Mouse (Mus musculus): ENCODE measurements around the gene Gm48552. TPM values are rescaled to one million over a fixed set of nuclear protein-coding genes. Genes with fewer than 3 reads are reported as not detected.
A peak's percentile ranks its signal among the peaks of the same experiment; 100 is the strongest.

The Gm48552 gene
- polyA plus RNA-seq, 1 experiment from 2014 or later = 0.98 TPM

DNA sequence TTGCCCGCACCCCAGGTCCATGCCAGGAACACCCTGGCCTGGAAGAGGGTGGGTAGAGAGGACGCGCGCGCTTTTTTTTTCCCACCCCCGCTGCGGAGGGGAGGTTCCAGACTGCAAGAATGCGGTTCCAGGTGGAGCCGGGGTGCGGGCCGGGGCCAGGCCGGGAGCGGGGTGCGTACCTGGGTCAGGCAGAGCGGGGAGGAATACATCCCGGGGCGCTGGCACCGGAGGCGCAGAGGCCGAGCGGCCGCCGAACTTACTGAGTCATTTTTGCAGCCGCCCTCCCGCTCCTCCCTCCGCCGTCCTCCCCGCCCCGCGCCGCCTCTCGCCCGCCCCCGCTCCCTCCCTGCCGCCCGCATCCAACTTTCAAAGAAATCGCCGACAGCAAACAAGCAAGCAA, 38.1 kb downstream of the Gm48552 start:
- ATAC-seq = no peak
- peaks cover 98% of the 10 kb centered on the region for H3K27me3 ChIP-seq (replicated peaks)
- WGBS (ENCODE audit: insufficient replicate concordance) = 2% methylated on average over 38 of the region's 38 CpGs
- no peak overlapping the region for H3K27ac ChIP-seq
- no peaks in the 10 kb centered on the region for H3K36me3 ChIP-seq
- H3K4me3 ChIP-seq = peak overlapping the region; percentile 53
- H3K4me1 ChIP-seq = peaks cover 65% of the 10 kb centered on the region
- no peaks in the 10 kb centered on the region for H3K9me3 ChIP-seq (replicated peaks)
- H3K9ac ChIP-seq = peak overlapping the region; percentile 58
- H3K4me2 ChIP-seq = peak overlapping the region; percentile 64

- H3K36me3 ChIP-seq = no peaks in the 10 kb centered on the region
- H3K4me3 ChIP-seq = peak overlapping the region; percentile 53
- H3K9me3 ChIP-seq (replicated peaks) = no peaks in the 10 kb centered on the region
- no peak overlapping the region for H3K27ac ChIP-seq
- peaks cover 98% of the 10 kb centered on the region for H3K27me3 ChIP-seq (replicated peaks)
- ATAC-seq = no peak
- H3K4me1 ChIP-seq = peaks cover 66% of the 10 kb centered on the region
- H3K9ac ChIP-seq = 0 out of 2 replicates have a peak overlapping the region, but pooled peaks have one; percentile 58
- 33% methylated on average over 3 of the region's 3 CpGs for WGBS (ENCODE audit: insufficient replicate concordance)
- H3K4me2 ChIP-seq = peak overlapping the region; percentile 64
Measured at GRCm38 (mm10) chr10:81427327-81427726, 38.5 kb downstream of the Gm48552 start.

DNA sequence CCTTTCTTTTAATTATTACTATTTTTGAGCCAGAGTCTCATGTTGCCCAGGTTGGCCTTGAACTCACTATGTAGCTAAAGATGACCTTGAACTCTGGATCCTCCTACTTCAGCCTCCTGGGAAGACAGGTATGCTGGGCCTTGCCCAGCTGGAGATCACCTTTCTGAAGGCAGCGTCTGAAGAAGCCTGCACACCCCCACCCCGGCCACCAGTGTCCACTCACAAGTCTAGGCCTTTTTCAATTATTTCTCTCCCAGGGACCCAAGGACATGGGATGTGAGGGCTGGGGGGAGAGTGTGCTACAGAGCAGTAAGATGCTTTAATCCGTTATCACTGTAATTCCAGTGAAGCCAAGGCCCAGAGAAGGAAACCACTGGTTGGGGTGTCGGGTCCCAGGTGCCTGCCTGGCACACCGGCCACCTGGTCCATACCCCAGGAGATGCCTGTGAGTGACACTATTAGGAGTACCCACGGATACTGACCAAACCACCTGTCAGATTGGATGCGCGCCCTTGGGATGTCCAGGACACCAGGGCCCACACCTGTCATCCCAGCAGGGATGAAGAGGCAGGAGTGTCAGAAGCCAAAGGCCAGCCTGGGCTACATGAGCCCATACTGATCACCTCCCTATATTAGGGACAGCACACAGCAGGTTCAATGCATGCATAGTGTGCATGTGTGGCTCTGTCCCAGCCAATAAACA, 39.1 kb downstream of the Gm48552 start:
- no peak overlapping the region for H3K4me2 ChIP-seq
- H3K27me3 ChIP-seq (replicated peaks) = peaks cover 98% of the 10 kb centered on the region
- no peak overlapping the region for H3K9ac ChIP-seq
- WGBS (ENCODE audit: insufficient replicate concordance) = 61% methylated on average over 8 of the region's 8 CpGs
- no peak overlapping the region for H3K27ac ChIP-seq
- no peak for ATAC-seq
- peaks cover 72% of the 10 kb centered on the region for H3K4me1 ChIP-seq
- H3K4me3 ChIP-seq = no peak overlapping the region
- no peaks in the 10 kb centered on the region for H3K9me3 ChIP-seq (replicated peaks)
- no peaks in the 10 kb centered on the region for H3K36me3 ChIP-seq

- Histone ChIP-seq H3K4me1 (peaks cover 78% of the 10 kb centered on the region), H3K9ac (no peak overlapping the region), H3K9me3 (replicated peaks) (no peaks in the 10 kb centered on the region), H3K27me3 (replicated peaks) (peaks cover 95% of the 10 kb centered on the region), H3K4me2 (no peak overlapping the region), H3K4me3 (no peak overlapping the region), H3K36me3 (no peaks in the 10 kb centered on the region), H3K27ac (no peak overlapping the region)
- ATAC-seq = no peak
- WGBS (ENCODE audit: insufficient replicate concordance) = 69% methylated on average over 7 of the region's 7 CpGs
Measured at GRCm38 (mm10) chr10:81428507-81428870, 39.7 kb downstream of the Gm48552 start.

- no peaks in the 10 kb centered on the region for H3K9me3 ChIP-seq (replicated peaks)
- 19% methylated on average over 2 of the region's 2 CpGs for WGBS (ENCODE audit: insufficient replicate concordance)
- no peak for ATAC-seq
- peak overlapping the region; percentile 99 for H3K4me2 ChIP-seq
- peak overlapping the region; percentile 77 for H3K4me3 ChIP-seq
- H3K27ac ChIP-seq = no peak overlapping the region
- H3K27me3 ChIP-seq (replicated peaks) = peaks cover 89% of the 10 kb centered on the region
- H3K9ac ChIP-seq = no peak overlapping the region
- H3K4me1 ChIP-seq = peaks cover 82% of the 10 kb centered on the region
- H3K36me3 ChIP-seq = no peaks in the 10 kb centered on the region
Measured at GRCm38 (mm10) chr10:81429092-81429491, 40.3 kb downstream of the Gm48552 start.

DNA sequence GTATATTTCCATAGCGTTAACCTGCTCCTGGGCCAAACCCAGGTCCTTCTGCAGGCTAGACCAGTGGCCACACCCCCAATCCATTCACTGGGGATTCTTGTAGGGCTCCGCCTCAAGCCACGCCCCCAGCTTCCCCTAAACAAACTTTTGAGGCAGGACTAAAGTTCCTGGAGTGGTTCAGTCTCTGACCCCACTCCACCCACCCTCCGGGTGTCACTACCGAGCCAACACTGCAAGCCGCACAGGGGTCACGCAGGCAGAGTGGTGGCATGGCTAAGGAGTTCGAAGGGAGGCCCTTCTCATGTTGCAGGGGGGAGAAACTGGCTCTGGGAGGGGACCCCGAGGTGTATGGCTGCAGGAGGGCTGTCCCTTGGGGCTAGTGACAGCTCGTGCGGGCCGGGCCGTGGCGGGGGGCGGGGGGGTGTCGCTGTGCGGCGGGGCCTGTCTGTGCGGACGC, 40.8 kb downstream of the Gm48552 start:
- under 1% methylated on average over 19 of the region's 20 CpGs for WGBS (ENCODE audit: insufficient replicate concordance)
- peak overlapping the region; percentile 84 for H3K27ac ChIP-seq

DNA sequence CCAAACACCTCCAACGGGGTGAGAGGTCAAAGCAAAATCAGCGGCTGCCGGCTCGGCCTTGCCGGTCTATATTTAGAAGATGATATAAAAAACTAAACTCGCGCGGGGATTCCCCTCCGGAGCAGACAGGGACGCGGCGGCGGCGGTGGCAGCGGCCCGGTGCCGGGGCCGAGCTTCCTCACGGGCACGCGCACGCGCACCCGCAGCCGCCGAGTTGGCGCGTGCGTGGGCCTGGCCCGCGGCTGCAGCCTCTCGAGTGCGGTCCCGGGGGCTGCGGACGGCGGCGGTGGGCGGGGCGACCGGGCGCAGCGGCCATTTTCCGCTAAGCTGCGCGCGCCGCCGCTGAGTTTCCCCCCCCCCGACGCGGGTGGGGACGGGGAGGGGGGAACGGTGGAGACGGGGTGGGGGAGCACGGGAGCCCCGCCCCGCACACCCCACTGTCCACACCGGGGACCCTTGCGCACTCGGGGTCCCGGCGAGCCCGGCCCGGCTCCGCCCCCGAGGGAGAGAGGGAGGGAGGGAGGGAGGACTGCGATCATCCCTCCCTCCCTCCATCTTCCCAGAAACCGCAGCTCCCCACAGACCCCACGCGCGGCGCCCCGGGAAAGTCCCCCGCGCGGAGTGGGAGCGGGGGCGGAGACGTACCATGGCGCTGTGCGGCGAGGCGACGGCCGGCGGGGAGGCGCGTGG, 41.5 kb downstream of the Gm48552 start:
- Histone ChIP-seq H3K9me3 (replicated peaks) (no peaks in the 10 kb centered on the region), H3K4me2 (peak overlapping the region; percentile 99), H3K4me3 (peak overlapping the region; percentile 77), H3K36me3 (no peaks in the 10 kb centered on the region), H3K27me3 (replicated peaks) (peaks cover 77% of the 10 kb centered on the region), H3K27ac (peak overlapping the region; percentile 84), H3K9ac (peak overlapping the region; percentile 76), H3K4me1 (peaks cover 76% of the 10 kb centered on the region)
- ATAC-seq = peak; percentile 17; the same call in 1 of the 2 replicates
- 2% methylated on average over 42 of the region's 89 CpGs for WGBS (ENCODE audit: insufficient replicate concordance)

More for the DNA sequence above, 40.8 kb downstream of the Gm48552 start:
- ATAC-seq = peak; percentile 58
- no peaks in the 10 kb centered on the region for H3K9me3 ChIP-seq (replicated peaks)
- H3K4me2 ChIP-seq = peak overlapping the region; percentile 99
- H3K27me3 ChIP-seq (replicated peaks) = peaks cover 84% of the 10 kb centered on the region
- peak overlapping the region; percentile 77 for H3K4me3 ChIP-seq
- H3K9ac ChIP-seq = peak overlapping the region; percentile 76
- H3K36me3 ChIP-seq = no peaks in the 10 kb centered on the region
- peaks cover 82% of the 10 kb centered on the region for H3K4me1 ChIP-seq

- Histone ChIP-seq H3K27me3 (replicated peaks) (peaks cover 70% of the 10 kb centered on the region), H3K4me3 (peak overlapping the region; percentile 77), H3K4me2 (peak overlapping the region; percentile 99), H3K4me1 (peaks cover 69% of the 10 kb centered on the region), H3K36me3 (no peaks in the 10 kb centered on the region), H3K27ac (peak overlapping the region; percentile 84; the same call in 1 of the 2 replicates), H3K9me3 (replicated peaks) (no peaks in the 10 kb centered on the region), H3K9ac (peak overlapping the region; percentile 76)
- 3% methylated on average over 51 of the region's 70 CpGs for WGBS (ENCODE audit: insufficient replicate concordance)
- no peak; the same call in 1 of the 2 replicates for ATAC-seq
Measured at GRCm38 (mm10) chr10:81430831-81431525, 42.2 kb downstream of the Gm48552 start.

DNA sequence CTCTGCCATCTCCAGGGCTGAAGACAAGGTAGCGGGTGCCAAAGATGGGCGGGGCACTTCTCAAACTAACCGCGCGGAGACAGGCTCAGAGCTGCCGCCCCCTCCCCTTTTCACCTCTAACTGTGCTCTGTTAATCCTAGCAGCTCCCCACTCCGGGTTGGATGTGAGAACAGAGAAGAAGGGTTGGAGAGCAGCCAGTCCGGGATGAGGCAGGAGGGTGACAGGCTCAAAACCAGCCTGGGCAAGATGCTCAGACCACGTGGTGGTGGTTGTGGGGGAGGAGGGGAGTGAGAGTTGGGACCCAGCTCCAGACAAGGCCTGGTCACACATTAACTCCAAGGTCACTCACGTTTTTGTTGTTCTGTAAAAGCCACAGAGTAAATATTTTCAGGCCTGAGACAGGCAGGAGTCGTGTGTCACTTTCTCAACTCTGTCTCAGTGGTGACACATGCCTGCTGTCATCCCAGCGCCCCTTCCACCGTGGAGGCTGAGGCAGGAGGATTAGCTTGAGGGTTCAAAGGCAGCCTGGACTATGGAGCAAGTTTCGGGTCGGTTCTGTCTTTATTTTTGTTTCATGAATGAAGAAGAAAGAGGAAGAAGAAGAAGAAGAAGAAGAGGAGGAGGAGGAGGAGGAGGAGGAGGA, 42.8 kb downstream of the Gm48552 start:
- H3K9ac ChIP-seq = 0 out of 2 replicates have a peak overlapping the region, but pooled peaks have one; percentile 76
- H3K9me3 ChIP-seq (replicated peaks) = no peaks in the 10 kb centered on the region
- peak overlapping the region; percentile 99 for H3K4me2 ChIP-seq
- H3K4me3 ChIP-seq = peak overlapping the region; percentile 77
- ATAC-seq = no peak
- WGBS (ENCODE audit: insufficient replicate concordance) = 17% methylated on average over 15 of the region's 15 CpGs
- H3K27me3 ChIP-seq (replicated peaks) = peaks cover 63% of the 10 kb centered on the region
- H3K4me1 ChIP-seq = peaks cover 62% of the 10 kb centered on the region
- H3K27ac ChIP-seq = no peak overlapping the region
- no peaks in the 10 kb centered on the region for H3K36me3 ChIP-seq

- H3K27ac ChIP-seq = no peak overlapping the region
- no peaks in the 10 kb centered on the region for H3K9me3 ChIP-seq (replicated peaks)
- H3K9ac ChIP-seq = no peak overlapping the region
- H3K4me1 ChIP-seq = peaks cover 56% of the 10 kb centered on the region
- WGBS (ENCODE audit: insufficient replicate concordance) = 59% methylated on average over 21 of the region's 21 CpGs
- no peak for ATAC-seq
- H3K27me3 ChIP-seq (replicated peaks) = peaks cover 57% of the 10 kb centered on the region
- peak overlapping the region; percentile 54 for H3K4me2 ChIP-seq
- H3K4me3 ChIP-seq = 0 out of 2 replicates have a peak overlapping the region, but pooled peaks have one; percentile 3
- no peaks in the 10 kb centered on the region for H3K36me3 ChIP-seq
Measured at GRCm38 (mm10) chr10:81432169-81432867, 43.5 kb downstream of the Gm48552 start.

DNA sequence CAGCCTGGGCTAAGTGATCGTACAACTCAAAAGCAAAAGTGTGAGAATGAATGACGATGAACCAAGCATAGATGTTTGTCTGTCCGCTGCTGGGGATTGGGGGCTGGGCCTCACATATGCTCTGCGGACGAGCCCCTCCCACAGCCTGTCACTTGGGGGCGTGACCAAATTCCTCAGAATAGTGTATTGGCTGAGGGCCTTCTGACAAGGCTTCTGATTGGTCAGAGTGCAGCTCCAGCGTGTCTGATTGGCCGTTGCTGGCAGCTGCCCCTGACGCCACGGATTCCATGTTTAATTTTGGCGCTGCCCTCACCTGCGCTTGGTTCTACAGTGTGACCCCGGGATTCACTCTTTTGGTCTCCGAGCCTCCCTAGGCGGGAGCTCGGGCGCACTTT, 44.1 kb downstream of the Gm48552 start:
- Histone ChIP-seq H3K27me3 (replicated peaks) (peaks cover 51% of the 10 kb centered on the region), H3K36me3 (no peaks in the 10 kb centered on the region), H3K4me2 (peak overlapping the region; percentile 54), H3K27ac (no peak overlapping the region), H3K9me3 (replicated peaks) (no peaks in the 10 kb centered on the region), H3K4me3 (0 out of 2 replicates have a peak overlapping the region, but pooled peaks have one; percentile 8), H3K4me1 (peaks cover 55% of the 10 kb centered on the region), H3K9ac (0 out of 2 replicates have a peak overlapping the region, but pooled peaks have one; percentile 23)
- 5% methylated on average over 17 of the region's 17 CpGs for WGBS (ENCODE audit: insufficient replicate concordance)
- ATAC-seq = peak; percentile 69

Data from liver, embryonic 12.5 days (tissue).